Mouse (Mus musculus) heart, postnatal 0 days (tissue): ENCODE measurements around the gene Sgtb.

Experiments used
- CTCF ChIP-seq: IDR thresholded peaks from 2 replicates; pipeline ENCODE4 v1.5.1; 2016; ENCODE audit warnings: antibody characterized with exemption, control low read depth, low read depth
- EP300 ChIP-seq: IDR thresholded peaks from 2 replicates; pipeline ENCODE4 v1.6.1; 2016; ENCODE audit warnings: antibody characterized with exemption, low read depth

DNA sequence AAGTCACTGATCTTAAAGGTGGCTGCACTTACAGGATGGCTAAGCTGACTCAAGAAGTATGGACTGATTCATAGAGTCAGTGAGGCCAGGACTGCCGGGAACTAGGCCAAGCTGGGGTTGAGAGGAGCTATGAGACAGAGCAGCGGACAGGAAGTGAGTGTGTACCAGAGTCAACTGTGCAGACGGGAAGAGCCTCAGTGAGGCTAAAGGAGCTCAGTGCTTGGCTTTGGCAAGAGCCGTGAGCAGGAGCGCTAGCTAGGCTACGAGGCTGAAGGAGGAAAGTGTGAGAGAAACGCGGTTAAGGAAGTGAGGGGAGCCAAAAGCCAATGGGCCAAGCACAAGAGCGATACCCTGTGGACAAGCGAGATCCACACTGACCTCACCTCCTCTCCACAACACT is 34.8 kb upstream of the Sgtb start:
- no peak for TF ChIP-seq CTCF
- no peak for TF ChIP-seq EP300
